Mouse (Mus musculus) heart, adult 2 months (tissue): ENCODE results near the gene H2-M5.

Experiments
- CTCF ChIP-seq: fragments of 200-600 bp; IDR thresholded peaks from 2 replicates; pipeline ENCODE4 v1.8.1; 2022; ENCODE audit warnings: antibody characterized with exemption, mild to moderate bottlenecking, moderate library complexity
- EP300 ChIP-seq: fragments of 200-500 bp; IDR thresholded peaks from 2 replicates; pipeline ENCODE4 v1.6.1; 2011; ENCODE audit warnings: low read depth, low read length, control low read depth; ENCODE audit not compliant: insufficient read depth
- POLR2A ChIP-seq: fragments of 200-500 bp; IDR thresholded peaks from 2 replicates; pipeline ENCODE4 v1.6.1; 2011; ENCODE audit warnings: mild to moderate bottlenecking, low read depth, low read length, control low read depth; ENCODE audit not compliant: insufficient read depth

DNA sequence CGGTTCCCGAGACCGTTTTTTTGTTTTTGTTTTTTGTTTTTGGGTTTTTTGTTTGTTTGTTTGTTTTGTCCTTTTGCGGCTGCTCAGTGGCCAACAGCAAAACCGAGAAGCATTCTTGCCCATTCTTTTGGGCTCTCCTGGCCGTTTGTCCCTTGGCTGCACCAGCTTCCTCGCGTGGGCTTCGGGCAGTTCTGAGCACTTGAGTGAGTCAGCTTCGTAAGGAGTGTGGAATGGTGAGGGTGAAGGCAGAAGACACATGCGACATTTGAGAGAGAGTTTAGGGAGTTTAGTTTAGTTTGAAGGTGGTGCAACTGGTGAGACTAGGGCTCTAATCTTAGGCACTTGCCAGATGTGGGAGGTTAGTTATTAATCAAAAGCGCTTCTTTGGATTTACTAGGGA is 30.5 kb downstream of the H2-M5 start:
- TF ChIP-seq CTCF: no peak
- TF ChIP-seq EP300: no peak
- no peak for TF ChIP-seq POLR2A
